Mouse (Mus musculus): ENCODE results near the gene Parp16.

GRCm38 (mm10) chr9:65162711-65163639, 32.2 kb upstream of the Parp16 start:
- TF ChIP-seq CTCF (IDR thresholded peaks at IDR 0.05; ENCODE audit: low read depth, low read length) (no peak), POLR2A (IDR thresholded peaks at IDR 0.05; ENCODE audit: insufficient read depth, low read length) (no peak), EP300 (IDR thresholded peaks at IDR 0.05; ENCODE audit: insufficient read depth, low read depth, low read length) (no peak)
